Mouse (Mus musculus): ENCODE measurements around the gene Cpne1. TPM values are rescaled to one million over a fixed set of nuclear protein-coding genes. Genes with fewer than 3 reads are reported as not detected.

The Cpne1 gene
- 63.3 and 73.3 TPM in 2 replicates for polyA plus RNA-seq (2016; fragmentation: Nextera tagmentation; extraction: Ambion mirVana)

GRCm38 (mm10) chr2:156111358-156112079, at the start of gene Cpne1, which contains the start of gene Rbm12:
Cpne1 (minus strand) TSS chr2:156111965.
Rbm12 (minus strand) TSS chr2:156111978.
- H3K4me3 ChIP-seq = peak within 1 kb of the TSS; percentile 98
- peak; percentile 96 for DNase-seq (ENCODE audit: extremely low spot score, low spot score)
- H3K4me1 ChIP-seq = peaks cover 16% of the 10 kb centered on the region
- H3K27ac ChIP-seq = peak within 1 kb of the TSS; percentile 99
- peaks cover 34% of the 10 kb centered on the region for H3K36me3 ChIP-seq (replicated peaks)
- H3K9me3 ChIP-seq = no peaks in the 10 kb centered on the region
- H3K27me3 ChIP-seq (ENCODE audit: poor library complexity, severe bottlenecking) = no peaks in the 10 kb centered on the region
- WGBS = under 1% methylated on average over 74 of the region's 74 CpGs

GRCm38 (mm10) chr2:156151538-156151937, 39.8 kb upstream of the Cpne1 start:
- no peak for DNase-seq (ENCODE audit: extremely low spot score, low spot score)
- H3K4me1 ChIP-seq = no peaks in the 10 kb centered on the region
- H3K9me3 ChIP-seq = no peaks in the 10 kb centered on the region
- peaks cover 100% of the 10 kb centered on the region for H3K36me3 ChIP-seq (replicated peaks)
- no peak overlapping the region for H3K4me3 ChIP-seq
- no peaks in the 10 kb centered on the region for H3K27me3 ChIP-seq (ENCODE audit: poor library complexity, severe bottlenecking)
- H3K27ac ChIP-seq = no peak overlapping the region

- H3K27me3 ChIP-seq (ENCODE audit: poor library complexity, severe bottlenecking) = no peaks in the 10 kb centered on the region
- H3K4me1 ChIP-seq = peaks cover 27% of the 10 kb centered on the region
- DNase-seq (ENCODE audit: extremely low spot score, low spot score) = no peak
- no peaks in the 10 kb centered on the region for H3K9me3 ChIP-seq
- 93% methylated on average over 3 of the region's 3 CpGs for WGBS
- no peak overlapping the region for H3K27ac ChIP-seq
- H3K36me3 ChIP-seq (replicated peaks) = peaks cover 66% of the 10 kb centered on the region
- no peak overlapping the region for H3K4me3 ChIP-seq
Measured at GRCm38 (mm10) chr2:156147316-156147915, 35.7 kb upstream of the Cpne1 start.

- Histone ChIP-seq H3K9me3 (no peaks in the 10 kb centered on the region), H3K4me3 (no peak overlapping the region), H3K27ac (no peak overlapping the region), H3K4me1 (peaks cover 27% of the 10 kb centered on the region), H3K27me3 (ENCODE audit: poor library complexity, severe bottlenecking) (no peaks in the 10 kb centered on the region), H3K36me3 (replicated peaks) (peaks cover 64% of the 10 kb centered on the region)
- DNase-seq (ENCODE audit: extremely low spot score, low spot score) = no peak
- 80% methylated on average over 5 of the region's 5 CpGs for WGBS
Measured at GRCm38 (mm10) chr2:156146272-156146989, 34.7 kb upstream of the Cpne1 start.

- H3K27me3 ChIP-seq (ENCODE audit: poor library complexity, severe bottlenecking) = no peaks in the 10 kb centered on the region
- WGBS = 73% methylated on average over 11 of the region's 11 CpGs
- H3K4me3 ChIP-seq = peak overlapping the region; percentile 84
Measured at GRCm38 (mm10) chr2:156145486-156146130, 33.8 kb upstream of the Cpne1 start.

GRCm38 (mm10) chr2:156143953-156144724, 32.4 kb upstream of the Cpne1 start, which contains the start of the genes Romo1 and Nfs1:
Romo1 (plus strand) TSS chr2:156144039.
Nfs1 (minus strand) TSS chr2:156144186.
- peaks cover 27% of the 10 kb centered on the region for H3K4me1 ChIP-seq
- H3K27me3 ChIP-seq (ENCODE audit: poor library complexity, severe bottlenecking) = no peaks in the 10 kb centered on the region
- peaks cover 51% of the 10 kb centered on the region for H3K36me3 ChIP-seq (replicated peaks)
- peak; percentile 98 for DNase-seq (ENCODE audit: extremely low spot score, low spot score)
- H3K27ac ChIP-seq = peak within 1 kb of the TSS; percentile 94
- H3K9me3 ChIP-seq = no peaks in the 10 kb centered on the region
- H3K4me3 ChIP-seq = peak within 1 kb of the TSS; percentile 84
- under 1% methylated on average over 70 of the region's 70 CpGs for WGBS

More at GRCm38 (mm10) chr2:156145486-156146130, 33.8 kb upstream of the Cpne1 start:
- no peaks in the 10 kb centered on the region for H3K9me3 ChIP-seq
- H3K4me1 ChIP-seq = peaks cover 27% of the 10 kb centered on the region
- no peak for DNase-seq (ENCODE audit: extremely low spot score, low spot score)
- H3K27ac ChIP-seq = no peak overlapping the region
- peaks cover 59% of the 10 kb centered on the region for H3K36me3 ChIP-seq (replicated peaks)

GRCm38 (mm10) chr2:156143367-156143766, 31.6 kb upstream of the Cpne1 start:
- peak overlapping the region; percentile 94 for H3K27ac ChIP-seq
- H3K9me3 ChIP-seq = no peaks in the 10 kb centered on the region
- DNase-seq (ENCODE audit: extremely low spot score, low spot score) = peak; percentile 17
- peak overlapping the region; percentile 84 for H3K4me3 ChIP-seq
- peaks cover 27% of the 10 kb centered on the region for H3K4me1 ChIP-seq
- no peaks in the 10 kb centered on the region for H3K27me3 ChIP-seq (ENCODE audit: poor library complexity, severe bottlenecking)
- H3K36me3 ChIP-seq (replicated peaks) = peaks cover 51% of the 10 kb centered on the region
- 5% methylated on average over 16 of the region's 16 CpGs for WGBS

GRCm38 (mm10) chr2:156142820-156143219, 31.1 kb upstream of the Cpne1 start:
- DNase-seq (ENCODE audit: extremely low spot score, low spot score) = no peak
- H3K27me3 ChIP-seq (ENCODE audit: poor library complexity, severe bottlenecking) = no peaks in the 10 kb centered on the region
- peaks cover 45% of the 10 kb centered on the region for H3K36me3 ChIP-seq (replicated peaks)
- H3K4me1 ChIP-seq = peaks cover 27% of the 10 kb centered on the region
- WGBS = 82% methylated on average over 2 of the region's 2 CpGs
- no peaks in the 10 kb centered on the region for H3K9me3 ChIP-seq
- H3K4me3 ChIP-seq = peak overlapping the region; percentile 84
- no peak overlapping the region for H3K27ac ChIP-seq

GRCm38 (mm10) chr2:156135695-156136094, 23.9 kb upstream of the Cpne1 start:
- no peak for DNase-seq (ENCODE audit: extremely low spot score, low spot score)
- Histone ChIP-seq H3K9me3 (no peaks in the 10 kb centered on the region), H3K27me3 (ENCODE audit: poor library complexity, severe bottlenecking) (no peaks in the 10 kb centered on the region), H3K36me3 (replicated peaks) (peaks cover 48% of the 10 kb centered on the region), H3K4me1 (no peaks in the 10 kb centered on the region), H3K4me3 (no peak overlapping the region), H3K27ac (no peak overlapping the region)
- WGBS = 86% methylated on average over 6 of the region's 6 CpGs

- 92% methylated on average over 5 of the region's 5 CpGs for WGBS
- Histone ChIP-seq H3K27ac (no peak overlapping the region), H3K4me1 (no peaks in the 10 kb centered on the region), H3K4me3 (no peak overlapping the region), H3K9me3 (no peaks in the 10 kb centered on the region), H3K36me3 (replicated peaks) (peaks cover 46% of the 10 kb centered on the region), H3K27me3 (ENCODE audit: poor library complexity, severe bottlenecking) (no peaks in the 10 kb centered on the region)
- no peak for DNase-seq (ENCODE audit: extremely low spot score, low spot score)
Measured at GRCm38 (mm10) chr2:156134161-156134560, 22.4 kb upstream of the Cpne1 start.

- Histone ChIP-seq H3K9me3 (no peaks in the 10 kb centered on the region), H3K4me1 (no peaks in the 10 kb centered on the region), H3K4me3 (no peak within 1 kb of the TSS), H3K36me3 (replicated peaks) (peaks cover 62% of the 10 kb centered on the region), H3K27me3 (ENCODE audit: poor library complexity, severe bottlenecking) (no peaks in the 10 kb centered on the region), H3K27ac (no peak within 1 kb of the TSS)
- WGBS = 94% methylated on average over 5 of the region's 5 CpGs
- no peak for DNase-seq (ENCODE audit: extremely low spot score, low spot score)
Measured at GRCm38 (mm10) chr2:156126992-156127391, 15.2 kb upstream of the Cpne1 start, which contains the start of gene Gm28036. Gm28036 (minus strand) TSS chr2:156127092.

GRCm38 (mm10) chr2:156123731-156124130, 12.0 kb upstream of the Cpne1 start:
- H3K27me3 ChIP-seq (ENCODE audit: poor library complexity, severe bottlenecking) = no peaks in the 10 kb centered on the region
- H3K36me3 ChIP-seq (replicated peaks) = peaks cover 45% of the 10 kb centered on the region
- no peaks in the 10 kb centered on the region; the same call in 1 of the 2 replicates for H3K9me3 ChIP-seq
- no peak overlapping the region for H3K27ac ChIP-seq
- no peak overlapping the region for H3K4me3 ChIP-seq
- DNase-seq (ENCODE audit: extremely low spot score, low spot score) = no peak
- H3K4me1 ChIP-seq = no peaks in the 10 kb centered on the region
- 94% methylated on average over 5 of the region's 5 CpGs for WGBS

Measured in forebrain, embryonic 10.5 days (tissue).